Mouse (Mus musculus) ES-Bruce4 (cell line): ENCODE results near the gene Pitpna.

Experiments
- EP300 ChIP-seq: IDR thresholded peaks from 2 replicates; pipeline ENCODE4 v1.6.1; 2011; ENCODE audit warnings: low read depth, low read length; ENCODE audit not compliant: insufficient read depth
- POLR2A ChIP-seq: IDR thresholded peaks from one replicate; pipeline ENCODE4 v1.8.1; 2011; ENCODE audit warnings: low read length; ENCODE audit not compliant: insufficient read depth

DNA sequence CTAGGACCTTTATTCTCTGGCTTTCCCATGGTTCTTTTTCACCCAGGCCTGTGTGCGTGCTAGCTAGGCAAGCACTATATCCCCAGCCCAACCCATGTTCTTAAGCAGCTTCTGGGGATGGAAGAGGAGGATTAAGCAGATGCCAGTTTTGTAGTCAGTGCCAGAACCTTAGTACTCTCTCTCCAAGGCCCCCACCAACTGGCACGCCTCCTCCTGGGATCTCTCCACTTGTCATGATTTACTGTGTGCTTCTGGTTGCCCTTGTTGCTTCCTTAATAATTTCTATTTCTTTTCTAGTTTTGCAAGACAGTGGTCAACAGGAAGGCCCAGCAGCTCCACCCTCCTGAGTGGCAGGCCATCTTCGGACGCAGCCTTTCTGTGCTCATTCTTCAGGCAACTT, 37.9 kb downstream of the Pitpna start:
- TF ChIP-seq POLR2A = no peak
- TF ChIP-seq EP300 = no peak
